Mouse (Mus musculus): ENCODE data around the gene Cox6b1. TPM values are rescaled to one million over a fixed set of nuclear protein-coding genes. Genes with fewer than 3 reads are reported as not detected.

Cox6b1 gene
- polyA plus RNA-seq, 1 experiment from 2014 or later: 1,061 TPM

Small RNA genes within 50 kb of the gene (microRNA-seq; reads per million reads assigned to microRNA genes)
- gene Mir3569: not detected

Other genes with a start within 250 kb of the Cox6b1 start
- 27.8 and 36.6 TPM in 2 replicates for gene Tyrobp, start 212.4 kb downstream of the Cox6b1 start, polyA plus RNA-seq (2015; fragmentation: Nextera tagmentation; extraction: Ambion mirVana)
- 0.53 and 0.59 TPM in 2 replicates for gene Hcst, start 206.3 kb downstream of the Cox6b1 start, polyA plus RNA-seq (2015; fragmentation: Nextera tagmentation; extraction: Ambion mirVana)
- 2.4 and 2.8 TPM in 2 replicates for gene Nfkbid, start 204.4 kb downstream of the Cox6b1 start, polyA plus RNA-seq (2015; fragmentation: Nextera tagmentation; extraction: Ambion mirVana)
- gene Aplp1, start 180.6 kb downstream of the Cox6b1 start, polyA plus RNA-seq (2015; fragmentation: Nextera tagmentation; extraction: Ambion mirVana): 790 and 817 TPM in 2 replicates
- gene Kirrel2, start 168.5 kb downstream of the Cox6b1 start, polyA plus RNA-seq (2015; fragmentation: Nextera tagmentation; extraction: Ambion mirVana): 1.3 and 2.7 TPM in 2 replicates
- gene Nphs1, start 167.8 kb downstream of the Cox6b1 start, polyA plus RNA-seq (2015; fragmentation: Nextera tagmentation; extraction: Ambion mirVana): 0.41 and 0.61 TPM in 2 replicates
- gene Prodh2, start 132.5 kb downstream of the Cox6b1 start, polyA plus RNA-seq (2015; fragmentation: Nextera tagmentation; extraction: Ambion mirVana): not detected in 2 replicates
- gene Arhgap33, start 91.1 kb downstream of the Cox6b1 start, polyA plus RNA-seq (2015; fragmentation: Nextera tagmentation; extraction: Ambion mirVana): 144 and 158 TPM in 2 replicates
- gene Hspb6, start 74.0 kb downstream of the Cox6b1 start, polyA plus RNA-seq (2015; fragmentation: Nextera tagmentation; extraction: Ambion mirVana): 7.8 and 9.9 TPM in 2 replicates
- 7.7 and 9.4 TPM in 2 replicates for gene Proser3, start 73.9 kb downstream of the Cox6b1 start, polyA plus RNA-seq (2015; fragmentation: Nextera tagmentation; extraction: Ambion mirVana)
- 53.6 and 63.8 TPM in 2 replicates for gene Lin37, start 66.3 kb downstream of the Cox6b1 start, polyA plus RNA-seq (2015; fragmentation: Nextera tagmentation; extraction: Ambion mirVana)
- gene U2af1l4, start 62.9 kb downstream of the Cox6b1 start, polyA plus RNA-seq (2015; fragmentation: Nextera tagmentation; extraction: Ambion mirVana): 87.2 and 90.7 TPM in 2 replicates
- 18.5 and 20.7 TPM in 2 replicates for gene Gm49396, start 62.8 kb downstream of the Cox6b1 start, polyA plus RNA-seq (2015; fragmentation: Nextera tagmentation; extraction: Ambion mirVana)
- 121 and 123 TPM in 2 replicates for gene Psenen, start 62.5 kb downstream of the Cox6b1 start, polyA plus RNA-seq (2015; fragmentation: Nextera tagmentation; extraction: Ambion mirVana)
- gene Igflr1, start 60.7 kb downstream of the Cox6b1 start, polyA plus RNA-seq (2015; fragmentation: Nextera tagmentation; extraction: Ambion mirVana): 8.0 and 8.1 TPM in 2 replicates
- gene Kmt2b, start 37.4 kb downstream of the Cox6b1 start, polyA plus RNA-seq (2015; fragmentation: Nextera tagmentation; extraction: Ambion mirVana): 12.1 and 12.3 TPM in 2 replicates
- gene Zbtb32, start 27.2 kb downstream of the Cox6b1 start, polyA plus RNA-seq (2015; fragmentation: Nextera tagmentation; extraction: Ambion mirVana): 0.36 and 0.41 TPM in 2 replicates
- gene Upk1a, start 13.3 kb downstream of the Cox6b1 start, polyA plus RNA-seq (2015; fragmentation: Nextera tagmentation; extraction: Ambion mirVana): 0.51 and 0.58 TPM in 2 replicates
- not detected in 2 replicates for gene Etv2, start 9.7 kb upstream of the Cox6b1 start, polyA plus RNA-seq (2015; fragmentation: Nextera tagmentation; extraction: Ambion mirVana)
- gene Rbm42, start 24.2 kb upstream of the Cox6b1 start, polyA plus RNA-seq (2015; fragmentation: Nextera tagmentation; extraction: Ambion mirVana): 145 and 149 TPM in 2 replicates
- gene Haus5, start 38.8 kb upstream of the Cox6b1 start, polyA plus RNA-seq (2015; fragmentation: Nextera tagmentation; extraction: Ambion mirVana): 28.1 and 29.7 TPM in 2 replicates
- gene Pmis2, start 45.5 kb upstream of the Cox6b1 start, polyA plus RNA-seq (2015; fragmentation: Nextera tagmentation; extraction: Ambion mirVana): not detected in 2 replicates
- gene 2200002J24Rik, start 72.8 kb upstream of the Cox6b1 start, polyA plus RNA-seq (2015; fragmentation: Nextera tagmentation; extraction: Ambion mirVana): not detected in 2 replicates
- gene Atp4a, start 86.1 kb upstream of the Cox6b1 start, polyA plus RNA-seq (2015; fragmentation: Nextera tagmentation; extraction: Ambion mirVana): 1.7 and 1.8 TPM in 2 replicates
- 242 and 252 TPM in 2 replicates for gene Tmem147, start 103.4 kb upstream of the Cox6b1 start, polyA plus RNA-seq (2015; fragmentation: Nextera tagmentation; extraction: Ambion mirVana)
- 0.72 and 1.6 TPM in 2 replicates for gene Gapdhs, start 117.5 kb upstream of the Cox6b1 start, polyA plus RNA-seq (2015; fragmentation: Nextera tagmentation; extraction: Ambion mirVana)
- gene Sbsn, start 125.3 kb upstream of the Cox6b1 start, polyA plus RNA-seq (2015; fragmentation: Nextera tagmentation; extraction: Ambion mirVana): 2.4 and 3.0 TPM in 2 replicates
- 1.2 and 3.4 TPM in 2 replicates for gene Dmkn, start 137.6 kb upstream of the Cox6b1 start, polyA plus RNA-seq (2015; fragmentation: Nextera tagmentation; extraction: Ambion mirVana)
- 4.4 TPM in 1 of 2 replicates, not detected in the other for gene Krtdap, start 161.7 kb upstream of the Cox6b1 start, polyA plus RNA-seq (2015; fragmentation: Nextera tagmentation; extraction: Ambion mirVana)
- gene Ffar2, start 197.6 kb upstream of the Cox6b1 start, polyA plus RNA-seq (2015; fragmentation: Nextera tagmentation; extraction: Ambion mirVana): not detected in 2 replicates
- not detected in 2 replicates for gene Ffar3, start 230.0 kb upstream of the Cox6b1 start, polyA plus RNA-seq (2015; fragmentation: Nextera tagmentation; extraction: Ambion mirVana)
- gene Ffar1, start 235.4 kb upstream of the Cox6b1 start, polyA plus RNA-seq (2015; fragmentation: Nextera tagmentation; extraction: Ambion mirVana): not detected in 2 replicates

All from midbrain, embryonic 15.5 days (tissue).